Mouse (Mus musculus) limb, embryonic 14.5 days (tissue): ENCODE results near the gene Rps28. TPM values are rescaled to one million over a fixed set of nuclear protein-coding genes. Genes with fewer than 3 reads are reported as not detected.
"Not testable (repeated sequence)": the region's sequence is repeated elsewhere in the genome, so short reads cannot be mapped to it uniquely, and the experiment has no call there.

ENCODE experiments used
- ATAC-seq: fragments of 200-750 bp; cut with Nextera tagmentation; 2 replicates; pipeline ENCODE4 v1.8.0; 2017; ENCODE audit warnings: low read depth, moderate number of reproducible peaks, moderate TSS enrichment; ENCODE audit not compliant: low FRiP score
- DNase-seq: peaks from one replicate; pipeline ENCODE4 v3.0.0-alpha.2; 2015; ENCODE audit warnings: low spot score
- H3K27ac ChIP-seq: fragments of 300-500 bp; sonication (generic); replicated peaks from 2 replicates; pipeline ENCODE4 v1.5.1; 2014; ENCODE audit warnings: low read depth, mild to moderate bottlenecking, low read length, moderate library complexity, mixed read lengths
- H3K27me3 ChIP-seq: fragments of 300-500 bp; sonication (generic); 2 replicates; pipeline ENCODE4 v1.6.1; 2014; ENCODE audit warnings: low read length, mixed read lengths; ENCODE audit not compliant: control insufficient read depth, insufficient read depth
- H3K36me3 ChIP-seq: fragments of 300-500 bp; sonication (generic); 2 replicates; pipeline ENCODE4 v1.6.1; 2014; ENCODE audit warnings: mild to moderate bottlenecking, low read length, moderate library complexity, mixed read lengths; ENCODE audit not compliant: control insufficient read depth, insufficient read depth
- H3K4me1 ChIP-seq: fragments of 300-500 bp; sonication (generic); 2 replicates; pipeline ENCODE4 v1.6.1; 2014; ENCODE audit warnings: antibody characterized with exemption, low read length, mixed read lengths; ENCODE audit not compliant: control insufficient read depth, insufficient read depth
- H3K4me2 ChIP-seq: fragments of 300-500 bp; sonication (generic); replicated peaks from 2 replicates; pipeline ENCODE4 v1.6.1; 2014; ENCODE audit warnings: low read depth, mild to moderate bottlenecking, low read length, moderate library complexity; ENCODE audit not compliant: severe bottlenecking
- H3K4me3 ChIP-seq: fragments of 300-500 bp; sonication (generic); replicated peaks from 2 replicates; pipeline ENCODE4 v1.5.1; 2014; ENCODE audit warnings: low read length
- H3K9ac ChIP-seq: fragments of 300-500 bp; sonication (generic); 2 replicates; pipeline ENCODE4 v1.6.1; 2014; ENCODE audit warnings: mild to moderate bottlenecking, low read depth, low read length, moderate library complexity; ENCODE audit not compliant: severe bottlenecking
- H3K9me3 ChIP-seq: fragments of 300-500 bp; sonication (generic); 2 replicates; pipeline ENCODE4 v1.6.1; 2016; ENCODE audit warnings: low read length; ENCODE audit not compliant: control insufficient read depth
- POLR2A ChIP-seq: fragments of 200-500 bp; IDR thresholded peaks from 2 replicates; pipeline ENCODE4 v1.8.0; 2012; ENCODE audit warnings: inconsistent platforms, mild to moderate bottlenecking, moderate library complexity, borderline replicate concordance; ENCODE audit not compliant: insufficient read depth, insufficient read length; ENCODE audit errors: extremely low read depth
- WGBS: fragments of 180-500 bp; shearing (Covaris S2); extraction: QIAGEN DNeasy Blood & Tissue Kit; methylation state at CpG from one replicate; pipeline ENCODE4 v1.1.7; 2014; 5-methylcytosine and 5-hydroxymethylcytosine counted together
- polyA plus RNA-seq, 2 experiments: library from polyadenylated mRNA; depleted of rRNA in 1 of 2; stranded (reverse) in 1 of 2; unstranded in 1 of 2; fragments of >200 nt; fragmentation: Nextera tagmentation in 1 of 2; extraction: Ambion mirVana in 1 of 2; gene quantifications; 2 replicates each; pipeline versions ENCODE4 v1.2.1 to v1.2.3; 2012 to 2014

Rps28 gene
- 1,470 and 1,488 TPM in 2 replicates for polyA plus RNA-seq (2012; rRNA removed)
- 1,253 and 1,319 TPM in 2 replicates for polyA plus RNA-seq (2014; fragmentation: Nextera tagmentation; extraction: Ambion mirVana)

DNA sequence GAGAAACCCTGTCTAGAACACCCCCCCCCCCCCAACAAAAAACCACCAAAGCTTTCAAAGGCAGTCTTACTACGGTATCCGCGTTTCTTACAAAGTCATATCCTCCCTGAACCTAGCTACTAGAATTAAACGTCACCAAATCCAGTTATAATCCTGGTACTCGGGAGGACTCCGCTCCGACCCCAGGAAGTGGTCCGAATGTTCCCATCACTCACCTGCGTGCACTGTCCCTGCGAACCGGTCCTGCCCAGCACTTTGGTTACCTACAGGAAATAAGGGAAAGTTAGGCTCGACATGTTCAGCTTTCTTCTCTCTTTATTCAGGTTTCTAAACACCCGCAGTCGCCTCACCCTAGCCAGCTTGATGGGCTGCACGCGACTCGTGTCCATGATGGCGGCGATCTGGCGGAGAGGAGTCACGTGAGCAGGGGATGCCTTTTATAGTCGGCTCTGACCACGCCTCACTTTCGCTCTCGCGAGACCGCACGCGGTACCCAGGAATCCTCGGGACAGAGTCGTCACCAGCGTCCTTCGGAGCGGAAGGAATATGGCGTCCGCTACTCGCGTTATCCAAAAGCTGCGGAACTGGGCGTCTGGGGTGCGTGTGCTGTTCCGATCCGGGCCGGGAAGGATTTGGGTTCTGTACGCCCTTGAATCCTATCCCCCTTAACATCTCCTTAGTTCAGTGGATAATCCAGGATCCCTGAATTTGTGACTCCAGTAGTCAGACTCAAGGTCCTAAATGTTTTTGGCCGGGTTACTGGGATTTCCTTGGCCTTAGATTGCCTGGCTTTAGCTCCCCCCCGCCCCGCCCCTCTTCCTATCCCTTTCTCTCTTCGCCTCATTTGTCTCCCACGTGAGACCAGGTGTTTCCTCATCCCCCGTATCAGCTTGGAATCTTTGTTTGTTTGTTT lies at the start of gene Rps28, which contains the start of gene Ndufa7:
TSS of gene Rps28 (minus strand) at position 479 of the 913 bp plus-strand sequence.
TSS of gene Ndufa7 (plus strand) at position 489 of the 913 bp plus-strand sequence.
- Histone ChIP-seq H3K27me3 (no peaks in the 10 kb centered on the region), H3K27ac (peak within 1 kb of the TSS; percentile 79), H3K4me1 (peaks cover 8% of the 10 kb centered on the region), H3K9ac (peak within 1 kb of the TSS; percentile 76), H3K4me2 (peak within 1 kb of the TSS; percentile 78), H3K36me3 (peaks cover 58% of the 10 kb centered on the region), H3K4me3 (peak within 1 kb of the TSS; percentile 73), H3K9me3 (no peaks in the 10 kb centered on the region)
- TF ChIP-seq POLR2A, result peak; percentile 93; the same call in 1 of the 2 replicates
- ATAC-seq (peak; percentile 94), DNase-seq (peak; percentile 97)
- WGBS, result under 1% methylated on average over 51 of the region's 51 CpGs

DNA sequence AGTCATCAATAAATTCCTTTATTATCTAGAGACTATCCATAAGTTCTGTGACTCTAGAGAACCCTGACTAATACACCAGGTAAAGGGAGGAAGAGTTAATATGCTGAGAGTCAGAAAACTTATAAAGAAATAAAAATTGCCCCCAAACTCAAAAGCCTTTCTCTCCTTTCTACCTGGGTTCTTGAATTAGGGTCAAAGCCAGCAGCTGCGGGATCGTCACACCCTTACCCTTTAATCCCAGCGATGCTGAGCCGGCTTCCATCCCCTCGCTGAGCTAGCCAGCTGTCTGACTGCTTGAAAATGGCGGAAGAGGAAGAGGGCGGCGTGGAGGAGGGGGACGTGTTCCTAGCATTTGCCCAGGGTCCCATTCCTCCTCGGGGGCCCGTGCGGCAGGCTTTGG lies 49.2 kb upstream of the Rps28 start, which contains the start of gene Gm7029:
TSS of gene Gm7029 (plus strand) at position 301 of the 400 bp plus-strand sequence.
- not testable (repeated sequence) for H3K4me2 ChIP-seq, H3K27ac ChIP-seq, H3K4me1 ChIP-seq, H3K9ac ChIP-seq, ATAC-seq, H3K4me3 ChIP-seq, H3K9me3 ChIP-seq, DNase-seq, H3K27me3 ChIP-seq
- peaks cover 18% of the 10 kb centered on the region for H3K36me3 ChIP-seq
- WGBS, result 88% methylated on average over 3 of the region's 12 CpGs

- no peak for TF ChIP-seq POLR2A
- Histone ChIP-seq H3K4me2 (no peak overlapping the region), H3K4me3 (no peak overlapping the region), H3K9ac (no peak overlapping the region), H3K4me1 (no peaks in the 10 kb centered on the region), H3K36me3 (no peaks in the 10 kb centered on the region), H3K27me3 (no peaks in the 10 kb centered on the region), H3K27ac (no peak overlapping the region), H3K9me3 (no peaks in the 10 kb centered on the region)
- ATAC-seq (no peak), DNase-seq (no peak)
- 34% methylated on average over 9 of the region's 9 CpGs for WGBS
Measured at GRCm38 (mm10) chr17:33865330-33866030, 41.1 kb upstream of the Rps28 start.

GRCm38 (mm10) chr17:33857816-33858215 lies 33.5 kb upstream of the Rps28 start:
- no peak for TF ChIP-seq POLR2A
- no peaks in the 10 kb centered on the region for H3K27me3 ChIP-seq
- no peak overlapping the region for H3K4me3 ChIP-seq
- ATAC-seq (no peak), DNase-seq (no peak)
- H3K4me1 ChIP-seq, result no peaks in the 10 kb centered on the region
- 83% methylated on average over 4 of the region's 4 CpGs for WGBS
- H3K36me3 ChIP-seq, result no peaks in the 10 kb centered on the region
- H3K4me2 ChIP-seq, result no peak overlapping the region
- H3K9me3 ChIP-seq, result no peaks in the 10 kb centered on the region
- H3K9ac ChIP-seq, result no peak overlapping the region
- H3K27ac ChIP-seq, result no peak overlapping the region

DNA sequence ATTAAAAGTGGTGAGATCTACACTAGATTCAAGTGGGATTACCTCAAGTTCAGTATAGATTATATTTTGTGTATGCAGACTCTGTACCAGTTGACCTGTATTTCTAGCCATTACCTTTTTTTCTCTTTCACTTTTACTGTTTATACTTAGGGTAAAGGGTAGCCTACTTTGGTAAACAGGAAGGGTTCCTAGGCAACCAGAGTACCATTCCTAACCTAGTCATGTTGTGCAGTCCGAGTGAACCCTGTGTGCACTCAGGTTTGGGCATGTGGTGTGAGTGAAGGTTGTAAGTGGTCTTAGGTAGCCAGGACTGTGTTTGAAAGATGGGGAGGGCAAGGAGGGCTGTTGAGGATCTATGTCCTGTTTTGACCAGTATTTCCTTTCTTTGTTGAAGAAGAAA lies 27.0 kb upstream of the Rps28 start:
- DNase-seq, result no peak
- Histone ChIP-seq H3K27ac (no peak overlapping the region), H3K4me2 (no peak overlapping the region), H3K4me3 (no peak overlapping the region), H3K9me3 (no peaks in the 10 kb centered on the region), H3K4me1 (no peaks in the 10 kb centered on the region), H3K36me3 (peaks cover 18% of the 10 kb centered on the region), H3K9ac (no peak overlapping the region), H3K27me3 (no peaks in the 10 kb centered on the region)
- no peak for TF ChIP-seq POLR2A
- 69% methylated on average over 1 of the region's 1 CpGs for WGBS
- ATAC-seq, result no peak
